Mouse (Mus musculus): ENCODE measurements around the gene Sept5.

The Sept5 gene

GRCm38 (mm10) chr16:18629390-18630231, at the start of gene Sept5:
TSS of gene Sept5 (minus strand) at chr16:18629954.
- no peak for DNase-seq (ENCODE audit: low read depth, low spot score)

DNA sequence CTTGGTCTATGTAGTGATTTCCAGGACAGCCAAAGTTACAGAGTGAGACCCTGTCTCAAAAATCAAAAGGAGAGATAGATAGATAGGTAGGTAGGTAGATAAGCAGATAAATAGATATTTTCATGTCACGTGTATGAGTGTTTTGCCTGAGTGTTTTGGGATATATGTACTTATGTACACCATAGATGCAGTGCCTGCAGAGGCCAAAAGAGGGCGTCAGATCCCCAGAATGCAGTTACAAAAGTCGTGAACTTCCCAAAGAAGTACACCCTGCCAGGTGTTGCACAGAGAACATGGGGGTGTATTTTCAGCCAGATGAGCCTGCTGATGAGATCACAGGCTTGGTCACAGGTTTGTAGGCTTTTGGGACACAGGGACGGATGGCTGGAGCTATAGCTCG, 49.4 kb upstream of the Sept5 start:
- DNase-seq (ENCODE audit: low read depth, low spot score) = no peak

GRCm38 (mm10) chr16:18677746-18678679, 48.3 kb upstream of the Sept5 start:
- DNase-seq (ENCODE audit: low read depth, low spot score) = no peak

DNA sequence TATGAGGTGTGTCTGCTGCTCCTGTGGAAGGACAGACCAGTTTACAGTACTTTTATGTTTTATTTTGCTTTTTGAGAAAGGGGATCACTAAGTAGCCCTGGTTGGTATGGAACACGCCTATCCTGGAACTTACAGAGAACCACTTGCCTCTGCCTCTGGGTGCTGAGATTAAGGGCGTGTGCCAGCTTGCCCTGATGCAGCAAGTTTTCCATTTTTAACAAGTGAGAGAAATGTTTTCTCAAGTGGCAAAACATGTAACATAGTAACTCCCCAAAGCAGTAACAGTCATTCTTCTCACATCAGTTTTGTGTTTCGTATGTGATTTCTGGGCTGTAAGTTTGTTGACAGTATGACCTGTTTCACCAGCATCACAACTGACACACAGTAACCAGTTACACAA, 43.3 kb upstream of the Sept5 start:
- DNase-seq (ENCODE audit: low read depth, low spot score) = no peak

DNA sequence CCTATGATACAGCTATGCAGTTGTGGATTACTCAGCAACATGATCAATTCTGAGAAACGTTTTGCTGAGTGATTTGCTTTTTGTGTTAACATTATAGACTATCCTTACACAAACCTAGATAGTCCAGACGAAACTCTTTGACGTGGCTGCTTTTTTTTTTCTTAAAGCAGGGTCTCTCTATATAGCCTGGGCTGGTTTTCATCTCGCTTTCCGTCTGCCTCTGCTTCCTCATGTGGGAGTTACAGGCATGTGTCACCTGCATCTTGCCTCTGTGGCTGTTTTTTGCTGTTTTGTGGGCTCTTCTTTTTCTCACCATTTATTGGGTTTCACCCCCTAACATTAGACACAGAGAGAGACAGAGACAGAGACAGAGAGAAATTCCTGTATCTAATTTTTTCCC, 42.3 kb upstream of the Sept5 start:
- DNase-seq (ENCODE audit: low read depth, low spot score) = no peak

DNA sequence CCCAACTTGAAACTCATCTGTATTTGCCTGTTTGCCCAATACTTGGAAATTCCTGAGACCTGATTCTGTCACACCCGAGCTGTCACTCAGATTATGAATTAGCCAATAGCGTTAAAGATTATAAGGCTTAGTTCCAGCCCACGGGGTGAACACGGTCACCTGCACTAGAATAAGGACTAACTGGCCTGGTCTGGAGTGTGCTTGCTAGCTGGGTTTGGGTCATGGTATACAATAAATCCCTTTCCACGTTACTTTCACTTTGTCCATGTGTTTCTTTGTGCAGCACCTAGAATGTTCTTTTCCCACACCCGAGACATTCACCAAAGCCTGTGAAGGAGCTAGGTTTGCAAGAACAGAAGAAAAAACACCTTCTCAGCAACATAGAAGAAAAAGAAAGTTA, 40.2 kb upstream of the Sept5 start:
- DNase-seq (ENCODE audit: low read depth, low spot score) = no peak

GRCm38 (mm10) chr16:18658597-18658996, 28.8 kb upstream of the Sept5 start:
- DNase-seq (ENCODE audit: low read depth, low spot score) = no peak

- DNase-seq (ENCODE audit: low read depth, low spot score) = no peak
Observed at GRCm38 (mm10) chr16:18655372-18656098, 25.8 kb upstream of the Sept5 start.

DNA sequence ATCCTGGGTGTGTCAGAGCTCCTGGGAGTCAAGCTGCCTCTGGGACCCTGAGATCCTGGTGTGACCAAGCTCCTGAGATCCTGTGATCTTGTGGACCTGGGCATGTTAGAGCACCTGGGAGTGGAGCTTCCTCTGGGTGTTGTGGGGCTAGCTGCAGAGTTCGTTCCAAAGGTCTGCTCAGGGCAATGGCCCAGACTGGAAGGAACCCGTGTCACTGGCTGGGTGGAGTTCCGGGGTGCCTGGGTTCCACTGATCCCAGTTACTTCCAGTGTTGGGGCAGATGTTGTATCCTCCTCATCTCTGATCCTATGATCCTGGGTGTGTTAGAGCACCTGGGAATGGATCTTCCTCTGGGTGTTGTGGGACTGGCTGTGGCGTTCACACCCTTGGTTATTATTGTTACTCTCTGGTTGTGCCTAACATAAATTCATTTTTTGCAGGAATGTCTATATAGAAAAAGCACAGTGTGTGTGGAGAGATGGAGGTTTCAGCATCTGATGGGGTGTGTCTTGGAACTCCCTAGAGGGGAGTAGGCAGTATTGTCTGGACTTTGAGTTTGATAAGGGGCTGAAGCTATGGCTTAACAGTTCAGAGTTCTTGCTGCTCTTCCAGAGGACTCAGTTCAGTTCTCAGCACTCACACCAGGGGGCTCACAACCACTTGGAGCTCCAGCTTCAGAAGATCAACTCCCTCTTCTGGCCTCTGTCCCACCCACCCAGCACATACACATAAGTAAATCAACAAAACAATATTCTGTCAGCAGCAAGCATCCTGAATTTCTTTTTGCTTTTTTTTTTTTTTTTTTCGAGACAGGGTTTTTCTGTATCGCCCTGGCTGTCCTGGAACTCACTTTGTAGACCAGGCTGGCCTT, 23.8 kb upstream of the Sept5 start:
- DNase-seq (ENCODE audit: low read depth, low spot score) = no peak

DNA sequence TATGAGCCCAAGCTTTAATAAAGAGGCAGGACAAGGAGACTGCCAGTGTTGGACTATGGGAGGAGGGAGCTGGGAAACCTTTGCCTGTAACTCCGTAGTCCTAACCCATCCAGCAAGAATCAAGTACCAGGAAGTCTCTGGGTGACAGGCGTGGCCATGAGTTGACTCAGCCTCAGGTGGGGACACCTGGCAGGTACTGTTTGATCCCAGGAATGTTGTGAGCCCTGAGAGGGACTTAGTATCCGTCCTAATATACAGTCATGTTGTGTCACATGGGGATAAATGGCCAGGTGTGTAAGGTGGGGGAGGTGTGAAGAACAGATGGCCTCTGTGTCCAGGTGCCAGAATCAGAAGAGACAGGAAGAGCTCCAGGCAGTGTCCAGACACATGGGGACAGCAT, 19.4 kb upstream of the Sept5 start:
- no peak for DNase-seq (ENCODE audit: low read depth, low spot score)

DNA sequence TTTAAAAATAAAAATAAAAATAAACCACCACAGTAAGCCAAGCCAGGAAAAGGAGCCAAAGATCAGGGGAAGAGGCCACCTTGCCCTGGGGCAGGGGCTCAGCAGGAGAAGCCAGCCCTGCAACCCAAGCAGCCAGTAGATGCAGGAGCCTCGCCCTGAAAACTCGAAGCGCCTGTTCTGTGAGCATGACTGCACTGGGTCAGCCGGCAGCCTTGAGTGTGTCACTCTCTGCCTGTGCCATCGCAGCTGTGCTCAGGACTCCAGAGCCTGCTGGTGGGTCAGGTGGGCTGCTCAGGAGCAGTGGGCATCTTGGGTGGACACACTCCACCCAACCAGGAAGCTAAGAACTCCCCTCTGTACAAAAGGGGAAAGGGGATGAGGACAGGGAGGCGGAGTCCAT, 15.6 kb upstream of the Sept5 start:
- DNase-seq (ENCODE audit: low read depth, low spot score) = no peak

- no peak for DNase-seq (ENCODE audit: low read depth, low spot score)
Observed at GRCm38 (mm10) chr16:18644485-18644884, 14.7 kb upstream of the Sept5 start.

- no peak for DNase-seq (ENCODE audit: low read depth, low spot score)
Observed at GRCm38 (mm10) chr16:18643406-18643998, 13.7 kb upstream of the Sept5 start.

GRCm38 (mm10) chr16:18642897-18643296, 13.1 kb upstream of the Sept5 start:
- no peak for DNase-seq (ENCODE audit: low read depth, low spot score)

DNA sequence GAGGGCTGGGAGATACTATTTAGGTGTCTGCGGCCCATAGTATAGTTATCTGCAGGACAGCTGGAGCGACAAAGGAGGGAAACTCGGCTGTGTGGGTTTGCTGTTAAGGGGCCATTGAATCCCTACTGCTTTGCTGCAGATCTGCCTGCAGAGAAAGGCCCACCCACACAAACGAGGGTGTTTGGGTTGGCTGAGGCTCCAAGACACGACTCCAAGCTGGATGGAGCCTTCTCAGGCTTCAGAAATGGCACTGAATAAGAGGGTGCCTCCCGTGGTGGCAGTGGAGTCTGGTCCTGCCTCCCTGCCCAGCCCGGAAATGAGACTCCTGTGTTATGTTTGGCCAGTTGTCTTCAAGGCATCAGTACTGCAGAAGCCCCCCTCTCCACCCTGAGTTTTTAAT, 12.5 kb upstream of the Sept5 start:
- DNase-seq (ENCODE audit: low read depth, low spot score) = no peak

DNA sequence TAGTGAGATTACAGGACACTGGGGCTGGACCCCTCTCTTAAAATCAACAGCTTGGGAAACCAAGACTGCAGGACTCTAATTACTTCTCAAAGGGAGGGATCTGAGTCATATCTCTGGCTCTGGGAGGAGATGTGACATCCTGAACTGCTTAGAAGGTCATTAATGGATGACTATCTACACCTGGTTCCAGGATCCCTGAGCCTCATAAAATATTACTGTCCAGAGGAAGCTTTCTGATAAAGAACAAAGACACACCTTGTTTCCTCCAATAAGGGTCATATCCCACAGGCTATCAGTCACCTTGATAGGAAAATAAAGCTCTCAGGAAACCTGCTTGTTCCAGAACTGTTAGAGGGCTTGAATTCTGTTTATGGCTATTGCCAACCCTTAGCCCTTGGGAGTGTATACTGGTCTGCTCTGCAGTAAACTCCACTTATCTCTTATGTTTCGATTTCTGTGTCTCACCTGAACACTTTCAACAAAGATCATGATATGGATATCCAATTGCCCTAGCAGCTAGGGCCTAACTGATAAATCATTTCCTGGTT, 9.7 kb upstream of the Sept5 start:
- DNase-seq (ENCODE audit: low read depth, low spot score) = no peak

GRCm38 (mm10) chr16:18638396-18638795, 8.6 kb upstream of the Sept5 start:
- no peak for DNase-seq (ENCODE audit: low read depth, low spot score)

- DNase-seq (ENCODE audit: low read depth, low spot score) = no peak
Observed at GRCm38 (mm10) chr16:18636804-18637203, 7.0 kb upstream of the Sept5 start.

DNA sequence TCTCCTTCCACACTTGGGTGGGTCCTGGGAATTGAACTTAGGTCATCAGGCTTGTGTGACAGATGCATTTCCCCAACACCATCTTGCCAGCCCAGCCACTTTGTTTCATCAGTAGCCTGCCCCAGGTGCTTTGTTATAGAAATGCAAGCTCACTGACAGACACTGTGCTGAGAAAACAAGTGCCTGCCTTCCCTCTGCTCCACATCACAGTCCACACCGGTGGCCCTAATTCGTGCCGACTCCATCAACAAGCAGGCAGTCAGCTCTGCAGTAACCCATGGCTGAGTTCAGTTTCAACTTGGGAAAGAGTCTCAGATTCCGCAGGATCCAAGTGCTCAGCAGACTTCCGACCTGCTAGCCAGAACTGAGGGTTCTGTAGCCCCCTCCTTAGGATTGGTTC, 6.6 kb upstream of the Sept5 start:
- DNase-seq (ENCODE audit: low read depth, low spot score) = no peak

DNA sequence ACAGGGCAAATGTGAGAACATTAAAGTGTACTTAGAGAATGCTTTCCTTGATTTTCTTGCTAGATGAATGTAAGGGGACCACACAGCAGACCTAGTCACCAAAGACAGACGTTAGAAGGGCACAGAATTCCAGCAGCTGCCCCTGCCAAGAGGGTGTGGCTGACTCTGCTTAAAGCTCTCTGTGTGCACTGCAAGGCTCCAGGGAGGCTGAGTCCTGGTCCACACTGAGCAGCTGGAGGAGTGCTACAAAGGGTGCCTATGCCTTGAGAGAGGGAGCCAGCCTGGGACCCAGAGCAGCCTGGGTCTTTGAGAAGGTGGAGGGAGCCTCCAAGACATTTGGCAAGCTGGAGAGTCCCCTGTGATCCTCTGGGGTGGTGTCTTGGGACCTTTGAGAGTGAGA, 3.6 kb upstream of the Sept5 start:
- DNase-seq (ENCODE audit: low read depth, low spot score) = no peak
